Mouse (Mus musculus) CH12.LX (cell line): ENCODE data around the gene Fgfr2.

ENCODE experiments used
- BHLHE40 ChIP-seq: IDR thresholded peaks from 2 replicates; pipeline ENCODE4 v1.6.1; 2011; ENCODE audit warnings: mild to moderate bottlenecking, low read depth, low read length, improper control_type of control experiment
- CHD1 ChIP-seq: IDR thresholded peaks from 2 replicates; pipeline ENCODE4 v1.6.1; 2012; ENCODE audit warnings: low read depth, low read length, improper control_type of control experiment, inconsistent platforms
- CHD2 ChIP-seq: IDR thresholded peaks from 2 replicates; pipeline ENCODE4 v1.6.1; 2011; ENCODE audit warnings: low read length, improper control_type of control experiment
- CTCF ChIP-seq, 2 experiments: IDR thresholded peaks in 1 of 2; conservative IDR thresholded peaks in 1 of 2; 2 replicates each; pipeline ENCODE4 v1.5.1; 2011 to 2012; ENCODE audit warnings: low read depth in 2 of 2, low read length in 2 of 2, improper control_type of control experiment in 1 of 2, inconsistent platforms in 1 of 2, mild to moderate bottlenecking in 1 of 2, moderate library complexity in 1 of 2
- EP300 ChIP-seq: IDR thresholded peaks from 2 replicates; pipeline ENCODE4 v1.6.1; 2011; ENCODE audit warnings: low read length, improper control_type of control experiment
- GABPA ChIP-seq: IDR thresholded peaks from 2 replicates; pipeline ENCODE4 v1.6.1; 2012; ENCODE audit warnings: low read depth, low read length, improper control_type of control experiment, inconsistent platforms; ENCODE audit not compliant: insufficient replicate concordance
- MAX ChIP-seq: IDR thresholded peaks from 2 replicates; pipeline ENCODE4 v1.6.1; 2011; ENCODE audit warnings: low read length, improper control_type of control experiment
- MEF2A ChIP-seq: IDR thresholded peaks from 2 replicates; pipeline ENCODE4 v1.6.1; 2014; ENCODE audit warnings: low read depth, mild to moderate bottlenecking, inconsistent platforms, low read length, improper control_type of control experiment, borderline replicate concordance
- POLR2A ChIP-seq: IDR thresholded peaks from 2 replicates; pipeline ENCODE4 v1.6.1; 2011; ENCODE audit warnings: low read depth, mild to moderate bottlenecking, improper control_type of control experiment, low read length
- RCOR1 ChIP-seq: conservative IDR thresholded peaks from 2 replicates; pipeline ENCODE4 v1.6.1; 2012; ENCODE audit warnings: low read depth, mild to moderate bottlenecking, inconsistent platforms, low read length, improper control_type of control experiment
- SIN3A ChIP-seq: IDR thresholded peaks from 2 replicates; pipeline ENCODE4 v1.6.1; 2012; ENCODE audit warnings: low read length, improper control_type of control experiment, inconsistent platforms
- TCF12 ChIP-seq: IDR thresholded peaks from 2 replicates; pipeline ENCODE4 v1.6.1; 2014; ENCODE audit warnings: low read depth, mild to moderate bottlenecking, inconsistent platforms, low read length, improper control_type of control experiment
- USF1 ChIP-seq: IDR thresholded peaks from 2 replicates; pipeline ENCODE4 v1.6.1; 2014; ENCODE audit warnings: low read depth, mild to moderate bottlenecking, inconsistent platforms, low read length, improper control_type of control experiment
- ZKSCAN1 ChIP-seq: IDR thresholded peaks from 2 replicates; pipeline ENCODE4 v1.6.1; 2012; ENCODE audit warnings: low read depth, inconsistent platforms, low read length, improper control_type of control experiment, borderline replicate concordance

GRCm38 (mm10) chr7:132823832-132824231 is 299.3 kb downstream of the Fgfr2 start:
- TF ChIP-seq SIN3A (no peak), MEF2A (no peak), CTCF (conservative IDR thresholded peaks at IDR 0.05 in 1 of 2, IDR thresholded peaks at IDR 0.05 in 1 of 2; ENCODE audit: low read depth in 2 of 2, low read length in 2 of 2) (no peak), CHD1 (no peak), MAX (no peak), EP300 (no peak), RCOR1 (no peak), BHLHE40 (no peak), POLR2A (no peak), USF1 (no peak), GABPA (no peak), CHD2 (no peak), ZKSCAN1 (no peak), TCF12 (no peak)
